Mouse (Mus musculus) heart, postnatal 36 days (tissue): Measurements from ENCODE around the gene Gjd3. TPM values are rescaled to one million over a fixed set of nuclear protein-coding genes. Genes with fewer than 3 reads are reported as not detected.
A peak's percentile ranks its signal among the peaks of the same experiment; 100 is the strongest.

ENCODE experiments used
- DNase-seq, 2 experiments: peaks; one replicate each; pipeline ENCODE4 v3.0.0; 2021 to 2022
- intact Hi-C: fragments of 180-260 bp; cut with DNase I; formaldehyde crosslinking; loops from one replicate; pipeline ENCODE4 v1.15.1; 2025
- total RNA-seq, 2 experiments: library from RNA; stranded (reverse); gene quantifications; 2 replicates each; pipeline ENCODE4 v1.2.3; 2021

The Gjd3 gene
- total RNA-seq, 2 experiments from 2014 or later, result 0.33 to 0.36 TPM

DNA sequence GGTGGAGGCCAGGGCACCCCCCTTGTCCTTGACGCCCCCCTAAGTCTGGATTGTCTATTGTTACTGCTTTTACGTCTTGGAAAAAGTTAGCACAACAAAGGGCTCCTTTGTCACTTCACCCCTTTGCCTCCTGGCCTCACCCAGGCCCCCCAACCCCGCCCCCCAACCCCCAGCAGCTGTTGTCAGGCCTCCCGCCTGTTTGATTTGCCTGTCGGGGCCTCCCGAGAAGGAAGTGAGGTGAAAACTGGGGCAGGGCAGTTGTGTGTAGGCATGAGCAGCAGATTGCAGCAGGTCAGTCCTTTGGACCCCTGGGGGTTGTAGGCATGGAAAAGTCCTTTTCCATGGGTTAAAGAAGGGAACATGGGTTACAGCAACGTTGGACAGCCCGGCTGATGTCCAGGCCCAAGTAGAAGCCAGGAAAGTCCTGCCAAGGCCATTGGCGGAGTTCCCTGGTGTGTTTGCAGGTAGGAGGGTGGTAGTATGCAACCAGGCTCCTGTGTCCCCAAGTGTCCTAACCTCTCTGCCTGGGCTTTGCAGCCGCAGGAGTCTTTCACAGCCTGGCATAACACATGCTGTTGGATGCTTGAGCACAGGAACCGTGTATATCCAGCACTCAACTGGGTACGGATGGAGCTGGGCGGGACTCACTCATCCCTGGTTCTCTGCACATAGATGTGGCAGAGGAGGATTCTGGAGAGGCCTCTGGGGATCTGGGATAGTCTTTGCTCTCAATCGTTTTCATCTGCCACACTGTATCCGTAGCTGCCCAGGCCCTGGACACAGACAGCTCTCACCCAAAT, 18.0 kb downstream of the Gjd3 start:
- intact Hi-C loops, result no loop called here
- peak; percentile 72 to 73 for DNase-seq

DNA sequence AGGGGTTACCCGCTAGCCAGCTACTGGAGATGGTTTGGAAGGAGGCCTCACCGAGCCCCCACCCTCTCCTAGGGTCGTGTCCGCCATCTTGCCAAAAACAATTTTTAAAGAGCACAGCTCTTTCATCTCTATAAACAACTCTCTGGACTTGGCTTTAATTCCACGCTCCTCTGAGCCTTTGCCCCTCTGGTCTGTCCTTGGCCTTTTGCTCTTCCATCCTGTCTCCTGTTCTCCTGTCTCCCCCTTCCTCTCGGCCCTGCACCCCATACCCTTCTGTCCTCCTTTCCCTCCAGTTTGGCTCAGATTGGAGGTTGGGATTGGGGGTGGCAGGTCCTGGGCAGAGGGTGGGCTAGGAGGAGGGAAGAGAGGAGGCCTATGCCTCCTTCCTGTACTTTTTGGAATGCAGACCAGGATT, 18.6 kb downstream of the Gjd3 start:
- intact Hi-C loops, result no loop called here
- DNase-seq, result peak in 1 of 2 experiments; percentile 4

DNA sequence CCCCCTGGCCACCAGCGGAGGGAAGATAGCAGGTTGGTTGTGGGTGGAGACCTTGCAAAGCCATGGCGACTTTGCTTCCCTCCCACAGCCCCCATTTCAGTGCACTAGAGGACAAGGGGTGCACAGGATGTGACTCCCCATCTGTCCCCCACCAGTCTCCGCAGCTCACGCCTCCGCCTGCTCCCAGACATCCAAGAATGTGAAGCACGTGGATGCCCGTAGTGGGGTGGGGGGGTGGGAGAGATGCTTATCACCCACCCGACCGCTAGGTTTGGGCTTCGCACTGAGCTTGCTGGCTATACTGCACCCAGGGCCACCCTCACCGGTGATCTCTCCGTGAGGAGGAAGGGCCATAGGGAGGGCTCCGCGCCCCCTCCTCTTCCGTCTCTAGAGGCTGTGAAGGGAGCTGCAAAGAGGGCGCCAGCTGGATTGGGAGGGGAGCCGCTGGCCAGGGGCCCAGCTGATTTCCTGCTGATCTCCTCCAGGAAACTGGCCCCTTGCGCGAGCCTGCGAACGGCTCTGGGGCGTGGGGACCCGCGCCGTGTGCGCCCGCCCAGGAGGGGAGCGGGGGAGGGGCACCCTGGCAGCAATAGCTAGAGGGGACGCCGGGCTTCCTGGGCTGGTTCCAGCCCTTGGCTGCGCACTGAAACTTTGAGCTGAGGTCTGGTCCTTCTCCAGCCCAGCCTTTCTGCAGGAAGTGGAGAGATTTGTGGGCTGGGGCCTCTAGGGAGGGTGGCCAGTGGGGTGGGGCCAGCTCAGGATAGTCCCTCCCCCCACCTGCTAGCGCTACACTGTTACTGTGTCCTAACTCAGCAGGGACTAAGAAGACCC, 19.4 kb downstream of the Gjd3 start:
- intact Hi-C loops, result loop anchor here (1.0 kb wide), 1 partner anchor 21 kb away; no protein-coding TSS in a partner anchor
- peak; percentile 87 to 88 for DNase-seq

DNA sequence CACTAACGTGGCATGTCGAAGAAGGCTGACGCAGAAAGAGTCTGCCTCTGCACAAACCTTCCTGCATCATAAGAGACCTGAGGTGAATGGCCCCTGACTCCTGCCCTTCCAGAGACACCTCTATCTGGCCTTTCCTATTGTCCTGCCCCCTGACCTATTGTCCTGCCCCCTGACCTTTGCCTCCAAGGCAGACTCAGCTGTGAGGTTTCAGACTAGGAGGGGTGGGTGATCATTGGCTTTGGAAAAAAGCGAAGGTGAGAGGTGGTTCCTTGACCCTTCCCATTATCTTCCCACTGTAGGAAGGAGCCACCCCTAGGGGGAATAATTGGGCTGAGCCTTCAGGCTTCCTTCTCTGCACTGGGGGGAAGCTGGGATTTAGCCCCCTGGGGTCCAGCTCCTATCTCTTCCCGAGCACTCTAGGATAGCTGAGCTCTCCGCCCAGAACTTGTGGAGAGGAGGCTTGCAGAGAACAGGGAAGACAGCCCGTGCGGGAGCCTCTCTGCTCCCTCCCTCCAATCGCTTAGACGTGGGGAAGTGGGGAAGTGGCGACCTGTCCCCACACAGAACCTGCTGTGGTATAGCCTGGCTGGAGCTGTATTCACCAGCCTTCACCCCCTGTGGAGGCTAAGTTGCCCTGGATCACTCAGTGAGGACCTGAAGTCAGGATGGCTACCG, 20.3 kb downstream of the Gjd3 start:
- intact Hi-C loops, result loop anchor here (1.0 kb wide), 1 partner anchor 20 kb away; no protein-coding TSS in a partner anchor
- peak; percentile 20 to 25 for DNase-seq

DNA sequence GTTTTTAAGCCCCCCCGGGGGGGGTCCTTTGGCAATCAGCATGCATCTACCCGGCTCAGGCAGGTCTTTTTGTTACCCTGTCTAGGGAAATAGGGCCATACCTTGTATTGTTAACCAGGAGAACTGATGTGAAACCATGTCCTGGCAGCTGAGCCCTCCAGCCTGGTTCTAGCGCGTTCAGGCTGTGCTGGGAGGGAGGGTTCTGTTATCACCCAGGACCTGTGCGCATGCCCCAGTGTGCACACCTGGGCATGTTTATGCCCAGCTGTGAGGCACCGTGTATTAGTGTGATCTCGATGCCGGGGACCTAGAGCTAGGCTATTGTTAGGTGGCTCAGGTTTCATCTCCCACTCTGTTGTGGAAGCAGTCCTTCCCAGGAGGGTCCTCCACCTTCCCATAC, 21.1 kb downstream of the Gjd3 start:
- intact Hi-C loops, result no loop called here
- peak; percentile 10 to 17 for DNase-seq

DNA sequence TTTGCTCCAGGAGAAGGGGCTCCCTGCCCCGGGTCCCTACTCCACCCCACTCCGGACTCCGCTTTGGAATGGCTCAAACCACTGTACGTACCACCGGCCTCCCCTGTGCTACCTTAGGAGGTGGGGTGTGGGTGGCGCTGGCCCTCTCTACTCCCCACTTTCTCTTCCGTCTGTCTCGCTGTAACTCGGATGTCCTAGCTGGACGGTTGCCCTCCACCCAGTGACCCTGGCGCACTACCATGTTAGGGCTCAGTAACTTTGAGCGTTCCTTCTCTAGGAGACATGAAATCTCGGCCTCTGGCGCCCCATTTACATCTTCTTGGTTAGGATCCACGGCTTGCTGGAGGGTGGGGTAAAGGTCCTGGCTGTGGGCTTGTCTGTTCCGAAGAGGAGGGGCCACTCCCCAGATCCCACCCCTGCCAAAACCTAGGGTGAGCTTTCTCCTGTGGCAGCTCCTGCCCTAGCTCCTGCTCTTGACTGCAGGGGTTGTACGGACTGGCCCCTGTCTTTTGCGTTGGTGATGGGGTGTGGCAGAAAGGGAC, 21.7 kb downstream of the Gjd3 start:
- intact Hi-C loops, result no loop called here
- peak; percentile 58 to 62 for DNase-seq

DNA sequence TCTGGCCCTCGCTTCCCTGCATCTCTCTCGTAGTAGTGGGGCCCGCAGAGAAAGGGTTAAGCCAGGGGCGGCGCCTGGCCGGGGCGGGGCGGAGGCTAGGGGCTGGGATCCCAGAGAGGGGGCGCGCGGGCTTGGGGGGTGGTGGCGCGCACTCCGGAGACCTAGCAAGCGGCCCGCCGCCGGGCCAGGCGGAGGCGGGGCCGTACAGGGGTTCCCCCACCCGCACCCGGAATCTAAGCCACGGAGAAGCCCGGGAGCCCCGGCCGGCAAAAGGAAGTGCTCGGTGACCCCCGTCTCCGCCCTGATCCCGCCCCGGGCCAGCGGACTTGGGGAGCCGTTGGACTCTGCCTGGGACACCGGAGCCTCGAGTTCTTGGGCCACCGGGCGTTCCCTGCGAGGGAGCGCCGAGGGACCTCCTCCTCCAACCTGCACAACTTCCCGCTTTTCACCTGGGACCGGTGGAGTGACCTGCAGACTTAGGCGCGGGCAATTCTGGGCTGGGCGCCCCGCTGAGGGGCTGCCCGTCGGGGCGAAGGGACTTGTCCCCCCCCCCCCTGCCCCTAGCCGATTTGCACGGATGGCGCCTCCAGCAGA, 22.4 kb downstream of the Gjd3 start:
- intact Hi-C loops, result no loop called here
- peak; percentile 79 to 84 for DNase-seq

DNA sequence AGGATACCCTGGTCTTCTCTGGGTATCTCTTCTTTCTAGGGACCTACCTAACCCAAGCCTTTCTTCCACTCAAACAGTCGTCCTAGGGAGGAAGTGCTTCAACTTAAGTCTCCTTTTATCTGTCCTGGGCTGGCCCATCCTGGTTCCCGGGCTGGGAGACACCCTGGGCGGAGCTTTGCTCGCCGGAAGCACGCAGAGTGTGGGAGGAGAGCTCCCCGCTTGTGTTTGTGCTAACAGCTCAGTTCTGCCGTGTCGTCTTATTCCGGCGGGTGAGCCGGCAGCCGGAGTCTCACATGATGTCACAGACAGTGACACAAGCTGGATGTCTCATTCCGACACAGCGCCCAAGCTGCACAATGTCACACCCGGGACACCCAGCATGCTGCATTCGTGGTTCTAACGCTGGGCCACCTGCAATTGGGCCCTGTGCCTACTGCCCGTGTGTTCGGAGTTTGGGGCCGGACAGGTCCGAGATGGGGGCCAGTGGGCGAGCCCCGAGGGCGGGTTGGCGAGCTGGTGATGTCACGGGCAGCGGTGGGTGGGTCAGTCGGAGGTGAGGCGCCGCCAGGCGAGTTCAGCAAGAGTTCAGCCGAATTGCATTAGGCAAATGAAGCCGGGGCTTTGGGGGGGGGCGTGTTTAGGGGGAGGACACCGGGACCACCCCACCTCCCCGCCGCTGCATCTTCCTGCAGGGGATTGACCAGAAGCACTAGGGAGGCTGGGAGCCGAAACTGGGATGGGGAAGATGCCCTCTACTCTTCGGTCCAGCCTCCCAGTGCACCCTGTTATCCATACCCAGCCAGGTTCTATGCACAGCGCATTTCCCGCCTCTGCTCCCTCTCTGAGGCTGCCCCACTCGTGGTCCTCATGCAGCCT, 23.1 kb downstream of the Gjd3 start:
- DNase-seq, result peak; percentile 85
- intact Hi-C loops, result no loop called here

DNA sequence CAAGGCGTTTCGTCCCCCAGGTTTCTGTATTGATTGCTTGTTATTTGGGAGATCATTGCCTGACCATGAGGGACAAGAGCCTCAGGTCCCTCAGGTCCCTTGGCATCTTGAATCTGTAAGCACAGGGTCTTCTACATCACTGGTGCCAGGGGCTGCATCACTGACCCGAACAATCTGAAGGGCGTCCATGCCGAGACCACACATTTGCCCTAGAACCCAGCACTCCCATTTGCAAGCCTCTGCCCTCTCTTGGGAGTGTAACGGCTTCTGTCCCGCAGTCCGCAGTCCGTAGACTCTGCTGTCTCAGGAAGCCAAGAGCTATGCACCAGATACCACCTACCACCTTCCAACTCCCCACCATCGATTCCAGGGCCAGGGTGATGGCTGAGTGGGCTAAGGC, 26.5 kb downstream of the Gjd3 start:
- no peak for DNase-seq
- intact Hi-C loops, result no loop called here

DNA sequence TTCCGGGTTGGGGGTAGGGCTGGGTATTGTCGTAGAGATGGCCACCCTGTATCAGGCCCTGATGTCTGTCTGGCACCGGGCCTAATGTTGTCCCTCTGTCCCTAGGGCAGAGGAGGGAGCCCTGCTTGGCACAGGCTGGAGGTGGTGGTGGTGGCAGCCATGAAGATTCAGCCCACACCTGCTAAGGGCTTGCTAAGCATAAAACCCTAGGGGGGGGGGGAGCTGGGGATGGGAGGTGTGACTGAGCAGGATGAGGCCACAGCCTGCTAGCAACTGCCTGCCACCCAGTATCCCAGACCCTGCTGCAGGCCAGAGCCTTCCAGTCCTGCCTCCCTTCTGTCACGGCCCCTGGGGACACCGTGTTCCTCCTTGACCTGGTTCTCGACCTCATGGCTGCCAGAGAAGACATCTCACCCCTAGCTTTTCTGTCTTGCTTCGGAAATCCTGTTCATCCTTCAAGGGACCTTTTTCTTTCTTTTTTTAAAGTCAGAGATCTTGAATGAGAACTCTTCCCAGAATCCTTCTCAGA, 27.0 kb downstream of the Gjd3 start:
- peak in 1 of 2 experiments; percentile 7 for DNase-seq
- intact Hi-C loops, result no loop called here

DNA sequence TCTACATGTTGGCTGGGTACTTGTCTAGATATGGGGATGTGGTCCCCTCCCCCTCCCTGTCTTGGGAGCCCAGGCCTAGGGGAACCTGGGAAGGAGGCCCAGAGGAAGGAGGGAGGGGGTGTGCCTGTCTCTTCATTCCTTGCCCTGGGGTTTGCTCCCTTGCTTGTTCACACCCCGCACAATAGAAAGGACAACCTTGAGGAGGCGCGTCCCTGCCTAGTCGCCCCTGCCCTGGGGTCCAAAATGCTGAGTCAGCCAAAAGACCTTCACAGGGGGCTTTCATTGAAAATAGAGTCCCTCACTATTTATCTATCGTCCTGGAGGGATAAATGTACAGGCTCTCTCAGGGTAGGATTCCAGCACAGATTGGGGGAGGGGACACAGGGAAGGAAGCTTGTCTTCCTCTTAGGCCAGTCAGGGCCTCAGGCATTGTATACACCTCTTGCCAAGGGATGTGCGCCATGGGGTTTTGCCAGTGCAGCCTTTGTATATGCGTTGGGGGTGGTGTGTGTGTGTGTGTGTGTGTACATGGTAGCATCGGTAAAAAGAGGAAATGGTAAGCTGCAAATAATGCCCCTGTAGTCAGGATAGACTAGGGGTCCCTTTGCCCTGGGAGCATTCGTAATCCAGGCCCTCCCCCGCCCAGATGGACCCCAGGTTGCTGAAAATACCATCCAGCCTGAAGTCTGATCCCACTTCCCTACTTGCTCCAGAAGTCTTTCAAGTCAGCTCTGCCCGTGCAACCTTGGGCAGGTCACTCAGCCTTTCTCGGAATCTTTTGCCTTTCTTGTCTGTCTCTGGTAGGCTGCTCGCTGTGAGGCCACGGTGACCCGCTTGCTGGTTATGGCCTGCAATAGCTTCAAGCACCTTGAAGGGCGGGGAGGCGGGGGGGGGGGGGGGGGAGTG, 27.8 kb downstream of the Gjd3 start:
- intact Hi-C loops, result no loop called here
- DNase-seq, result peak in 1 of 2 experiments; percentile 40

DNA sequence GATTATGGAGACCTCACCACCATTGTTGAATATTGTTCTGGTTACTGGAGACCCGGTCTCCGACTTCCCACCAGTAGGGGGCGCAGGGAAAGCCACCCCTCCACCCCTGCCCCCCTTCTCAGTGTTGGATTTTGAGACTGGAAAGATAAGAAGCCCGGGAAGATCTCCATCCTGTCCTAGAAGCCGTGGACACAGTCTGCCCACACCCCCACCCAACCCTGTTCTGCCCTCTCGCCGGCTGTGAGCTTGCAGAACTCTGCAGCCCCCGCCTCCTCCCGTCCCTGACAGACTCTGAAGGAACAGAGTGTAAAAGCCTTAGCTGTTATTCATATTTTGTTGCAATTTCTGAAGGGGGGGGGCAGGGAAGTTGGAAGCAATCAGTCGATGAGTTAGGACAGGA, 28.4 kb downstream of the Gjd3 start:
- peak; percentile 82 to 84 for DNase-seq
- intact Hi-C loops, result no loop called here

DNA sequence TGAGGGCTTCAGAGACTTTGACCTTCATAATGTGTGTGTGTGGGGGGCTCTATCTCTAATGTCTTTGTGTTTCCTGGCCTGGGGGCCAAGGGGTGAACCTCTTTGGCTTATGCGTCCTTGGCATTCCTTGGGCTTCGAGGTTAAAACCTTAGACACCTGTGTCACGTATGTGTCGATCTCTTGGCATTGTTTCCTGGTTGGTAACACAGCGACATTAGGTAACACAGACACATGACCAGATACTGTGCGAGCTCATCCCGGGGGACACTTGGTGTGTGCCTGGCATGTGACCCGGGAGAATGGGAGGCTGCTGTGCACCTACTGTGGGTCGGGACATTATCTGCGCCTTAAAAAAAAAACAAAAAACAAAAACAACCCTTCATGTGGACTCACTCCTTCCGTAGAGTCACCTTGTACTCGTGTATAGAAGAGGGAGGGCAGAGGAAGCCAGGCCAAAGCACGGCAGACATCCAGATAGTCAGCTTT, 28.9 kb downstream of the Gjd3 start:
- intact Hi-C loops, result no loop called here
- peak in 1 of 2 experiments; percentile 12 for DNase-seq

DNA sequence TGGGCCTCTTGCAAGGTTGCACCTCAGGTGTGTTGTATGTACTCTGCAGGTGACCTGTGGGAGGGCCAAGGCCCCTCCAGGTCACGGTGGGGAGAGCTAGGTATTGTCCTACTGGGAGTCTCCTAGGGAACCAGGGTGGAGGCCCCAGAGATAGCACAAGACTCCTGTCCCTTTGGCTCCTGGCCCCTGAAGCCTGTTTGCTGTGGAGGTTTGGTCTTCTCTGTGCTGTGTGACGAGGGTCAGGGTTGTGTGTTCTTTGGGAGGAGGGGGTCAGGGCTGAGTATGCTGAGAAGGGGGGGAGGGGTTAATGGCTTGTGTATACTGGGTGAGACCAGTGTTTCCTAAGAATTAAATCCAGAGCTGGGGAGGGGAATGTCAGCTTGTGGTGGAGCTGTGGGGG, 29.5 kb downstream of the Gjd3 start:
- DNase-seq, result no peak
- intact Hi-C loops, result no loop called here

DNA sequence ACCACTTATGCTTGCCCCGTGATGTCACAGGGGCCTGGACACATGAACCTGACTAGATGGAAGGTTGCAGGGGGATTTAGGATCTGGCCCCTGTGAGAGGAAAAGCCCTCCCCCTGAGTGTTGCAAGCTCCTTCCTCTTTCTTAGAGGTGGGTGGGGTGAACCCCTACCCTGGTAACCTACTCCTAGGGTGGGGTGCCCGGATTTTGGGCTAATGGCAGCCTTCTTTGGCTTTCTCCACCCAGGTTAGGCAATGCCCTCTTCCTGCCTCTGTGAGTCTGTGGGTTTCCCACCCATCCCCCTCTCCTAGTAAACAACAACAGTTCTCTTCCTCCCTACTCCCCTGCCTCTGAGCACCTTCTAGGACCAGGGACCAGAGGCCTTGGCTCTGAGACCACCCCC, 30.1 kb downstream of the Gjd3 start:
- DNase-seq, result no peak
- intact Hi-C loops, result no loop called here

DNA sequence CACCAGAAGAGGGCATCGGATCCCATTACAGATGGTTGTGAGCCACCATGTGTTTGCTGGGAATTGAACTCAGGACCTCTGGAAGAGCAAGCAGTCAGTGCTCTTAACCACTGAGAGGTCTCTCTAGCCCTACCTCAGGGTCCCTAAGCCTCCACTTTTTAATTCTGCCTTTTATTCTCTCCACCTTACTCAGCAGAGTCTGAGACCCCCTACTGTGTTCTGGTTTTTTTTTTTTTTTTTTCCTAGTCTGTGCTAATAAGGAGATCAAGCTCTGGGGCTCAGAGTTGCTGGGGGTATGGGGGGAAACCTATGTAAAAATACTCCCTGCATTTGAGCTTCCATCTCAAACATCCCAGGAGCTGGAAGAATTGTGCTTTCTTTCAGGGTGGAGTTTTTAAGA, 30.7 kb downstream of the Gjd3 start:
- no peak for DNase-seq
- intact Hi-C loops, result no loop called here

DNA sequence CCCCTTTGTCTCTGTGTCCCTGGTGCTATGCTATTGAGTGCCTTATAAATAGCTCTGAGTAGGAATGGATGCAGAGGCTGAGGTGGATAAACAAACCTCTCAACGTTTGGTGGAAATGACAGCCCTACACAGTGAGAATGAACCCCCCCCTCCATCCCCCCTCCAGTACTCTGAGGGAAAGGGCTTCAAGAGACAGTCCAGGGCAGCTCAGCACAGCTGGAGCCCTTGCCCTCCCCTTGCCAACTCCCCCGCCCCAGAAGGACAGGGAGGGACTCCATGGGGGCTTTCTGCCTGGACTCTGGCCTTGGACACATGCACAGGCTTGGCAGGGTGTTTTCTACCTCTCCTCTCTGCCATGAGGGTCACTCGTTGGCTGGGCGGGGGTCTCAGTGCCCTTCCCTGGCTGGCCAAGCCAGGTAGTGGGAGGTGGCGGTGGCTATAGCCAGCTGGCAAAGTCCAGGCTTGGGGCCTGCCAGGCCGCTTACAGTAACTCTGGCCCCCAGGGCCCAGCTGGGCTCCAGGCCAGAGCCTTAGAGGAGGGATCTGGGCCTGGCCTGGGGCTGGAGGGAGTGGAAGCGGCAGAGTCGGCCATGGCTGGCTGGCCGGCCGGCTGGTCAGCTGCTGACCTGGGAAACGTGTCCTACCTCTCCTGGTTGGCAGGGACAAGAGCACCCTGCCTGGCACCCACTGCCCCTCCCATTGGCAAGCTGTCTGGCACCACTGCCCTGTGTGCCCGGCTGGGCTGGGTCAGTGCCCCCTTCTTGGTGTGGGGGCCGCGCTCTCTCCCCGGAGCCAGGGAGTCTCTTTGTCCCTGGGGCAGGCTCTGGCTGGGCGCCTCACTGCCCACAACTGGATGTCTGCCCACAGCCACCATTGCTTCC, 31.6 kb downstream of the Gjd3 start:
- intact Hi-C loops, result loop anchor here (2.0 kb wide), 1 partner anchor 20 kb away; no protein-coding TSS in a partner anchor
- DNase-seq, result peak; percentile 92 to 96
